Mouse (Mus musculus): Measurements from ENCODE around the gene Fam171a2.

Gene Fam171a2

GRCm38 (mm10) chr11:102408888-102409794, 38.3 kb downstream of the Fam171a2 start:
- DNase-seq, result no peak

DNA sequence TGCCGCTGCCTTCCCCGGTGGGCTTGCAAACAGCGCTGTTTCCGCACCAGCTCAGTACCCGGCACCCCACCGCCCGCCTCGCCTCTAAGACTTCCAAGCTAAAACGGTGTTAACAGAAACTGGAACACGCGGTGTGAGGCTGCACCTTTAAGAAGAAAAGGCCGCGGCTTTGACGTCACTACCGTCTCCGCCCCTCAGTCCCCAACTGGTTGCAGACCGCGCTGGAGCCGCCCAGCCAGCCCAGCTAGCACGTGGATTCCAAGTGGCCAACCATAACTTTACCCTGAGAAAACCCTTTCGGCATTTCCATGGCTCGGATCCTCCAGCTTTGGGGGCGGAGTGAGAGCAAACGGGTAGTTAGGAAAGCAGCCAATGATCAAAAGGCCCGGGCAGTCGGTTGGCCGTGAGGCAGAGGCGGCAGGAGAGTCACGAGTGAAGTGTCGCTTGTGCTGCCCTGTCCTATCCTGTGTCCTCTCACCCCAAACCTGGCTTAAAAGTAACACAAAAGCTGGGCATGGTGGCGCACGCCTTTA, 39.1 kb downstream of the Fam171a2 start:
- DNase-seq, result peak; percentile 90

- DNase-seq, result no peak
Measured at GRCm38 (mm10) chr11:102407834-102408215, 39.7 kb downstream of the Fam171a2 start, which contains the start of gene Slc25a39. Slc25a39 (minus strand) TSS chr11:102407946.

GRCm38 (mm10) chr11:102406900-102407833, 40.3 kb downstream of the Fam171a2 start:
- peak; percentile 88 for DNase-seq

- DNase-seq, result no peak
Measured at GRCm38 (mm10) chr11:102406401-102406800, 41.1 kb downstream of the Fam171a2 start.

GRCm38 (mm10) chr11:102405544-102406285, 41.8 kb downstream of the Fam171a2 start:
- no peak for DNase-seq

DNA sequence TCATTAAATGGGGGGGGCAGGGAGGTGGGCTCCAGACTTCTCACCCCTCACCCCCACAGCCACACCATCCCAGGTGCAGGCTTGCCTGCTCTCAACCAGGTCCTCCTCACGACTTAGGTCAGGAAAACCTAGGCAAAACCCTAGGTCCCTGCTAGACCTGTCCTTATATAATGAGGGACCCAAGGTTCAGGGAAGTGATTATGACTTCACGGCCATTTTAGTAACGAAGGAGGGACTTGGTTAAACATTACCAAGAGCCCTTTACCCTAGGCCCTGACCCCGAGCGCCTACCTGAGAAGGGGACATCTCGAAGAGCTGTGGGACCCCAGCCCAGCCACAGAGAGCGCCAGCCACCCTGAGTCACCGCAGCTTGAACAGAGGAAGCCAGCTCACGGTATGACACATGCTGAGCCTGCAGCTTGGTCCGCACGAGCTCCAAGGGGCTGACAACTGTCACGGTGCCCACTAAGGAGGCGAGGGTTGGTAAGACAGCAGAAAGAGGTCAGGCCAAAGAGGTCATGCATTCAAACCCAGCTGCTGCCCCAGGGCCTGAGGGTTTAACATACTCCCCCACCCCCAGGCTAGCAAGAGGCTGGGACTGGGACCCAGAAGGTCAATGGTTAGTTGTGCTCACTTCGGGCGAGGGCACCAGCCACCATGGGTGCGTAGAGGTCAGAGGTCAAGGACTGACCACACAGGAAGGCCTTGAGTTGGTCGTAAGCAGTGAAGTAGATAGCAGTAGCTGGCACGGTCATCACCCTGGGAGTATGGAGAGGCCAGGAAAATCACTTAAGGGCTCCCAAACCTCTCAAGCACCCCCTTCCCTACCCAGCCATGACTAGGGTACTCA, 43.1 kb downstream of the Fam171a2 start:
- no peak for DNase-seq

DNA sequence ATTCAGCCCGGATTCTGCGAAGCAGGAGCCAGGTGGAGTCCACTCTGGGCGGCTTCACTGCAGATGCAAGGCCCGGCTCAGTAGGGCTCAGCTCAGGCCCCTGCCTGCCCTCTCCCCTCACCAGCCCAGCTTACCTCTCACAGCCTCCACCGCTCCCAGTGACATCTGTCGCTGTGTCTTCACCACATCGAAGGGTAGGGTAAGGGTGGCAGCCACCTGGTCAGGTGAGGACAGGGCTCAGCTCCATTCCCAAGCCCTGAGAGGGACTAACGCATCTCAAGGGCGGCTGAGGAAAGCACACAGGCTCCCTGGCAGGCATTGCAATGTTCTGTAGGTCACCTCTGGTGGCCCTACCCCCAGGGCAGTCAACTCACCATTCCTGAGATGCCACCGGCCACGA, 43.8 kb downstream of the Fam171a2 start:
- no peak for DNase-seq

DNA sequence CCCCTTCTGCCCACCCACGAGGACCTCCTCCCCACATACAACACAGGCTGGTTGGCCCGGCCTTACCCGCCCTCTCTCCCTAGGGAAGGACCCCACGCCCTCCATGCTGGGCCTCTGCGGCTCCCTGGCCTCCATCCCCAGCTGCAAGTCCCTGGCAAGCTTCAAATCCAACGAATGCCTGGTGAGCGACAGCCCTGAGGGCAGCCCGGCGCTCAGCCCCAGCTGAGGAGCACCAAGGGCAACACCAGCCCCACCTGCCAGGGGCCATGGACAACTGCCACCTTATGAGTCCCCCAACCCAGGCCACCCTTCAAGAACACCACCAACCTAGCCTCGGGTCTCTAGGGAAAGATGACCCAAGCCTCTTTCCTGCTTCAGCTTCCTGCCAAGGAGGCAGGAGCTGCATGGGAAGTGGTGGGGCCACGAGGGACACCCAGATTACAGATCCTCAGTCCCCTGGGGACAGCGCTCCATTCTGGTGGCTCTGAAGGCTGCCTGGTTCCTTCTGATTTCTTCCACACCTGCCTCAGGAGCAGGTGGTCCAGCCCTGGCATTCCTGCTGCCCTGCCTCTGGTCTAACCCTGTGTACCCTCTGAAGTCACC, 45.5 kb downstream of the Fam171a2 start:
- peak; percentile 20 for DNase-seq

- no peak for DNase-seq
Measured at GRCm38 (mm10) chr11:102400513-102401084, 46.9 kb downstream of the Fam171a2 start.

- DNase-seq, result peak; percentile 16
Measured at GRCm38 (mm10) chr11:102399610-102400072, 47.8 kb downstream of the Fam171a2 start.

- no peak for DNase-seq
Measured at GRCm38 (mm10) chr11:102399107-102399506, 48.4 kb downstream of the Fam171a2 start.

DNA sequence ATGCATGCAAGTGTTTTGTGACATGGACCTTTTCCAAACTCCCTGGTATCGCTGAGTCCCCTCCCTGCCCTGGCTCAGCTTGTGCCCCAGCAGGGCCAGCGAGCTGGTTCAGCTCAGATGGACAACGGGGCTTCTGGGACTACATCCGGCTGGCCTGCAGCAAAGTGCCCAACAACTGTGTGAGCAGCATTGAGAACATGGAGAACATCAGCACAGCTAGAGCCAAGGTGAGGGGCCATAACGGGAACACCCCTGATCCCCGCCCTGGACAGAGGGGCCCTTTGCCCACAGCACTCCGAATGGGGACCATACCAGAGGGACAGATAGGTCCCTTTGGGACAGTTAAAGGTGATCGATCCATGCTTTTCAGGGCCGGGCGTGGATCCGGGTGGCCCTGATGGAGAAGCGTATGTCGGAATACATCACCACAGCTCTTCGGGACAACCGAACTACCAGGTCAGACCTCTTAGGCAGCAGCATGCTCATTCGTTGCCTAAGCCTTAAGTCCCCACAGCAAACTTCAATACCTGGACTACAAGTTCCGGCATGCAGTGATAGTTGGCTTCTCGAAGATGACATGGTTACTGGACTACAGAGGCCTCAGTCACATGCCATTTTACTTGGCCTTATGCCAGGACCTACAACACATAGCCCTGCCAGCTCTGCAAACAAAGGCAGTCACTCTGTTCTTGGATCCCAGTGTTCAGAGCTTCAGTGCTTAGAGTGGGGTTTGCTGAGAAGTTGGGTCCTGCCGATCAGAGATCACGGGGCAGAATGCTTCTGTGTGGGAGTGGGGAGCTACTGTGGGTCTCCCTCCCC, 49.3 kb downstream of the Fam171a2 start:
- DNase-seq, result no peak

GRCm38 (mm10) chr11:102396671-102397141, 50.8 kb downstream of the Fam171a2 start:
- DNase-seq, result no peak

DNA sequence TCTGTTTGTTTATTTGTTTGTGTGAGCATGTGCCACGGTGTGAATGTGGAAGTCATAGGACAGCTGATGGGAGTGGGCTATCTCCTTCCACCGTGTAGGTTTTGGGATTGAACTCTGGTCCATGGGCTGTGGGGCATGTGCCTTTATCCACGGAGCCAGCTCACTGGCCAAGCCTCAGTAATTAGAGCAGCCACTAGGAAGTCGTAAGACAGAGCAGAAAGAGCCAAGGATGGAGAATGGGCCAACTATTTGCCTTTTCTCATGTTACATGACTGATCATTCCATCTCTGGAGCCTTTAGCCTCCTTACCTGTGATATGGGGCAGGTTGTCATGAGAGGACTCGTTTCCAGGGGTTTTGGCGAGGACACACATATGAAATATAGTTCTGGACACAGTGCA, 51.2 kb downstream of the Fam171a2 start:
- no peak for DNase-seq

GRCm38 (mm10) chr11:102395250-102395649, 52.2 kb downstream of the Fam171a2 start:
- peak; percentile 18 for DNase-seq

- no peak for DNase-seq
Measured at GRCm38 (mm10) chr11:102394421-102395124, 52.9 kb downstream of the Fam171a2 start.

DNA sequence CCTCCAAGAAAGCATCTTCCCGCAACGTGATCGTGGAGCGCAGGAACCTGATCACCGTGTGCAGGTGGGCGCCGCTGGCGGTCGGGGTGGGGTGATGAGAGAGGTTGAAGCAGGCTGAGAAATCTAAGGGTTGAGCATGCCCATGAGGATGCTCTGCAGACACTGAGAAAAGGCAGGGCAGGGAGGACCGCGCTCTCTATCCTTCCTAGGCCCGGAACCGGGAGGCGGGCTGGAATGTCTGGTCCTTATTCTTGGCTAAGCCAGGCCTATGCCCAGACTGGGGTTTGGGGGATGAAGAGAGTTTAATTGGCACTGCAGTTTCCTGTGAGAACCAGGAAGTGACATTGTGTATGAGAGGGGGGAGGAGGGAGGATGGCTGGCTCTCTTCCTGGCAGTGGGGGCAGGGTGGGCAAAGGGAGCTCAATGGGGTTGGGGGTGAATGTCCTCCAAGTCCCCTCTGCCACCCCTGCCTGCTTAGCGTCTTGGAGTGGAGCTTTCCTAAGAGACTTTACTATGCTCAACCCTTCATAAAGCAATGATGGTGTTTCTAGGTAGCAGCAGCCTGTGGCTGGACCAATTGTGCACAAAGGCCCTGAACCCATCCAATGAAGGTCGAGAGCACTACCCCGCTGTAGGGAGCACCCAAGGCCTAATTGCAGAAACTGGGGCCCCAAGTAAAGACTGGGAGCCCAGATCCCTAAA, 53.6 kb downstream of the Fam171a2 start:
- peak; percentile 58 for DNase-seq
